Mouse (Mus musculus) gastrocnemius, postnatal 14 days (tissue): ENCODE data around the gene Galnt10. TPM values are rescaled to one million over a fixed set of nuclear protein-coding genes. Genes with fewer than 3 reads are reported as not detected.

Experiments
- DNase-seq: peaks from one replicate; pipeline ENCODE4 v3.0.0; 2021; ENCODE audit warnings: mixed read lengths
- intact Hi-C: fragments of 180-260 bp; cut with DNase I; formaldehyde crosslinking; loops from one replicate; pipeline ENCODE4 v1.15.1; 2025; ENCODE audit warnings: low total_unique reads
- total RNA-seq, 2 experiments: library from RNA; stranded (reverse); gene quantifications; 2 replicates each; pipeline ENCODE4 v1.2.3; 2021

Gene Galnt10
- total RNA-seq, 2 experiments from 2014 or later, result 11.3 to 12.4 TPM

- no peak for DNase-seq
- intact Hi-C loops, result no loop called here
Observed at GRCm38 (mm10) chr11:57831281-57831781, 186.1 kb downstream of the Galnt10 start.

GRCm38 (mm10) chr11:57831861-57832260 lies 186.6 kb downstream of the Galnt10 start:
- intact Hi-C loops, result no loop called here
- DNase-seq, result no peak

GRCm38 (mm10) chr11:57832552-57833201 lies 187.4 kb downstream of the Galnt10 start, which contains the start of gene Hand1:
Hand1 (minus strand) TSS chr11:57832818.
- no peak for DNase-seq
- intact Hi-C loops, result no loop called here

GRCm38 (mm10) chr11:57833296-57833977 lies 188.2 kb downstream of the Galnt10 start:
- intact Hi-C loops, result no loop called here
- DNase-seq, result no peak

DNA sequence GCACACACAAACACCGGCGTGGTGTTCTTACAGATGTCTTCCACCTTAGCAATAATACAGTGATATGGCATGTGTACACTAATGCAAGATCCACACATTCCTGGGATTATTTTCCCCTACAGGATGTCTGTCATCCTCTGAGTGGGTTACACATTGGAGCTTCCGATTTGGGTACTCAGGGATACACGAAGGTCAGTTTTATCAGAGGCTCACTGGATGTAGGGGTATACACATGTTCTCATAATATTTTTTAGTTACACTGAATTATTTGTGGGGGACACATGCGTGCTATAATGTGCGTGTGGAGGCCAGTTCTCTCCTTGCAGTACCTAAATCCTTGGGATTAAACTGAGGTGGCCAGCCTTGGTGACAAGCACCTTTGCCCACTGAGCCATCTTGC lies 188.8 kb downstream of the Galnt10 start:
- intact Hi-C loops, result no loop called here
- no peak for DNase-seq

DNA sequence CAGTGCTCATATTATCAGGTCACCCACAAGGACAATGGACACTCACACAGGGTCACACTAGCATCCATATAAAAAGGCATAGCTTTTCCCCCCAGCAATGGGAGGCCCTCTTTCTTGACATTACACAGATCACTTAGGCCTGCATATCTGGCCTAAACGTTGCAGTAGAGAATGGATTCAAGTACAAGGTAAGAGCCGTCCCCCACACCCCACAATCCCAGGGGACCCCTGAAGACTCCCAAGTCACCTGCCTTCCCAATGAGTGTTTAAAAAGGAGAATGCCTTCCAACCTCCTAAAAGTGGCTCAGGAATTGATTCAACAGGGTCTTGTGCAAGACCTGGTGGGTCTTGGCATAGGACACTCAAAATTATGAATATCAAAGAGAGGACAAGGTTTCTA lies 190.1 kb downstream of the Galnt10 start:
- intact Hi-C loops, result no loop called here
- no peak for DNase-seq

GRCm38 (mm10) chr11:57835931-57836330 lies 190.7 kb downstream of the Galnt10 start:
- DNase-seq, result no peak
- intact Hi-C loops, result no loop called here

DNA sequence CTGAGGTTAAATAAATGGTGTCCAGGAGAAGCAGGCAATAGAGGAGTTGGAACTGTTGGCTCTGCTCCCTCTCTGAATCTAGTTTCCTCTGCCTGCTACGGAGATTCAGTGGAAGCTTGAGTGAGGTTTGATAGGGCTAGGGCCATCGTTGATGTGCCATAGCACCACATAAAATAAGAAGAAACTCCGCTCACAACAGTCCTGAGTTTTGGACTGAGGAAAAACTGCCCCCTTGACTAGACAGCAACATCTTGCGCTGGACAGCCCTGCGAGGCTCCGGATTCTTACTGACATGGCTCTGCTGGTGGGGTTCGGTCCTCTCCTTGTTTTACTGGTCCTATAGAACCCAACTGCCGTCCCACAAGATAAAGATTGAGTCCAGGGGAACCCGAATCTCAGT lies 191.2 kb downstream of the Galnt10 start:
- no peak for DNase-seq
- intact Hi-C loops, result no loop called here

Other genes starting within 250 kb of the Galnt10 start
- 10 to 100 TPM; 41.0 to 43.2 TPM for gene Fam114a2, start 126.8 kb upstream of the Galnt10 start, total RNA-seq
- 10 to 100 TPM; 10.7 to 12.9 TPM for gene Mfap3, start 126.8 kb upstream of the Galnt10 start, total RNA-seq
- 10 to 100 TPM; 22.9 to 24.5 TPM for gene Sap30l, start 156.2 kb downstream of the Galnt10 start, total RNA-seq
- not detected for gene Hand1, start 187.4 kb downstream of the Galnt10 start, total RNA-seq